22 mouse cellular contexts compared by ENCODE assay signal in the genomic region with DNA sequence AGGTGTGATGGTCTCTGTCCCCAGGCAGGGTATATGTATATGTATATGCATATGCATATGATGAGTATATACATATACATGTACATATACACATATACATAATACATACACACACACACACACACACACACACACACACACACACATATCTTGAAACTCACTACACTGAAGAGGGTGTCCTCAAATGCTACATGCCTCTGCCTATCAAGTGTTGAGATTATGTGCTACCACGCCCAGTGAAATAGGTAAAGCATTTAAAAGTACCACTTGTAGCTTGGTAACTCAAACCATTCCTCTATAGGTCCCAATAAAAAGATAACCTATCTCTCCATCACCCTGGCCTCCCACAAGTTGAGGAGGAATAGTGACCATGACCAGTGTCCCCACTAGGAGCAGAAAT.
DNase-seq lines count a peak whose midpoint lies in the region; ATAC-seq lines count a peak whose summit lies in the region.
"Had no signal": no experiment of that assay in that cellular context is flagged by ENCODE, and none has a peak within 500 bp of the region (broad histone marks: within the 10 kb centered on the region; RNA-seq: fewer than 3 reads in every experiment).

No protein-coding gene starts in this region.

- H3K27ac ChIP-seq in heart, embryonic 11.5 days (ENCODE audit: low read depth, low read length) = peak overlapping the region; percentile 54; the same call in 1 of the 2 replicates
- peak overlapping the region; percentile 75 for H3K27ac ChIP-seq in liver, embryonic 11.5 days (ENCODE audit: low read depth, low read length)
- H3K27ac ChIP-seq in liver, embryonic 15.5 days (replicated peaks) = peak overlapping the region; percentile 87
- H3K27ac ChIP-seq: embryonic facial prominence, embryonic 15.5 days; forebrain, embryonic 12.5 days; hindbrain, postnatal 0 days had no signal

- ATAC-seq in heart, embryonic 11.5 days (replicated peaks; ENCODE audit: insufficient number of reproducible peaks, low FRiP score, low TSS enrichment) = 0 out of 2 replicates have a peak, but pooled peaks have one; percentile 41
- ATAC-seq in liver, embryonic 11.5 days (replicated peaks; ENCODE audit: low FRiP score) = no peak; the same call in 1 of the 2 replicates
- ATAC-seq in liver, embryonic 15.5 days (ENCODE audit: insufficient read depth) = peak; percentile 72
- ATAC-seq: forebrain, embryonic 16.5 days; hindbrain, postnatal 0 days; Patski had no signal

- no peaks in the 10 kb centered on the region for H3K27me3 ChIP-seq in heart, embryonic 11.5 days (ENCODE audit: control insufficient read depth, insufficient read depth, low read length)
- no peaks in the 10 kb centered on the region for H3K27me3 ChIP-seq in liver, embryonic 11.5 days (replicated peaks; ENCODE audit: control insufficient read depth, insufficient read depth, low read length)
- H3K27me3 ChIP-seq in liver, embryonic 15.5 days = no peaks in the 10 kb centered on the region
- H3K27me3 ChIP-seq: CH12.LX; embryonic facial prominence, embryonic 15.5 days; forebrain, embryonic 12.5 days had no signal

- DNase-seq in heart, adult 8-10 months (ENCODE audit: low spot score) = no peak
- peak; percentile 54 for DNase-seq in c-Kit-negative CD71-positive TER-119-positive erythroid progenitor cells, embryonic 14.5 days (ENCODE audit: low read depth, low spot score)
- no peak for DNase-seq in liver, embryonic 11.5 days (ENCODE audit: low spot score)
- no peak for DNase-seq in T-cell, adult 2 months (ENCODE audit: low spot score)
- DNase-seq in kidney, postnatal 36 days = no peak
- DNase-seq: adrenal gland, adult 2 months; adrenal gland, postnatal 25 days; cerebellum, adult 11 months; cerebellum, adult 8-10 months; cerebellum, postnatal 14 days; embryo, embryonic 11 days; gastrocnemius, postnatal 25 days; heart, postnatal 36 days had no signal

- no peaks in the 10 kb centered on the region for H3K9me3 ChIP-seq in heart, embryonic 11.5 days (replicated peaks; ENCODE audit: control insufficient read depth, low read length)
- H3K9me3 ChIP-seq in liver, embryonic 11.5 days (ENCODE audit: control insufficient read depth, low read length) = no peaks in the 10 kb centered on the region
- H3K9me3 ChIP-seq in liver, embryonic 15.5 days (replicated peaks) = no peaks in the 10 kb centered on the region
- H3K9me3 ChIP-seq: embryonic facial prominence, embryonic 15.5 days; forebrain, embryonic 12.5 days; heart, embryonic 12.5 days had no signal

- 87% methylated on average over 1 of the region's 1 CpGs for WGBS in heart, embryonic 11.5 days (ENCODE audit: insufficient replicate concordance)
- 85% methylated on average over 1 of the region's 1 CpGs for WGBS in liver, embryonic 11.5 days
- WGBS in liver, embryonic 15.5 days (ENCODE audit: insufficient replicate concordance) = 56% methylated on average over 1 of the region's 1 CpGs

- H3K4me3 ChIP-seq in heart, embryonic 11.5 days (ENCODE audit: low read depth, low read length) = no peak overlapping the region
- H3K4me3 ChIP-seq in liver, embryonic 11.5 days (ENCODE audit: low read depth, low read length) = no peak overlapping the region
- H3K4me3 ChIP-seq in liver, embryonic 15.5 days (replicated peaks) = no peak overlapping the region
- H3K4me3 ChIP-seq: embryonic facial prominence, embryonic 15.5 days; forebrain, embryonic 12.5 days; heart, embryonic 12.5 days had no signal

- H3K4me2 ChIP-seq in heart, embryonic 11.5 days = no peak overlapping the region
- peak overlapping the region; percentile 42 for H3K4me2 ChIP-seq in liver, embryonic 11.5 days
- H3K4me2 ChIP-seq in liver, embryonic 15.5 days = peak overlapping the region; percentile 29
- H3K4me2 ChIP-seq: embryonic facial prominence, embryonic 15.5 days; forebrain, embryonic 12.5 days; heart, embryonic 12.5 days had no signal

- no peak overlapping the region for H3K9ac ChIP-seq in heart, embryonic 11.5 days (ENCODE audit: low read depth, low read length)
- H3K9ac ChIP-seq in liver, embryonic 11.5 days (ENCODE audit: low read depth, low read length) = no peak overlapping the region
- no peak overlapping the region for H3K9ac ChIP-seq in liver, embryonic 15.5 days
- H3K9ac ChIP-seq: embryonic facial prominence, embryonic 15.5 days; forebrain, embryonic 12.5 days; heart, embryonic 12.5 days had no signal

- no peaks in the 10 kb centered on the region for H3K36me3 ChIP-seq in heart, embryonic 11.5 days (ENCODE audit: control insufficient read depth, insufficient read depth, low read length)
- H3K36me3 ChIP-seq in liver, embryonic 11.5 days (ENCODE audit: control insufficient read depth, insufficient read depth, low read length) = no peaks in the 10 kb centered on the region
- H3K36me3 ChIP-seq in liver, embryonic 15.5 days (replicated peaks) = no peaks in the 10 kb centered on the region
- H3K36me3 ChIP-seq: embryonic facial prominence, embryonic 15.5 days; forebrain, embryonic 12.5 days; heart, embryonic 12.5 days had no signal

- no peaks in the 10 kb centered on the region for H3K4me1 ChIP-seq in heart, embryonic 11.5 days (ENCODE audit: control insufficient read depth, insufficient read depth, low read length)
- H3K4me1 ChIP-seq in liver, embryonic 11.5 days (replicated peaks; ENCODE audit: control insufficient read depth, insufficient read depth, low read length) = peaks cover 22% of the 10 kb centered on the region
- peaks cover 62% of the 10 kb centered on the region for H3K4me1 ChIP-seq in liver, embryonic 15.5 days (replicated peaks)
- H3K4me1 ChIP-seq: embryonic facial prominence, embryonic 15.5 days had no signal
